Mouse (Mus musculus) adrenal gland, postnatal 14 days (tissue): ENCODE results near the gene Kcnk6. TPM values are rescaled to one million over a fixed set of nuclear protein-coding genes. Genes with fewer than 3 reads are reported as not detected.
"Not testable (repeated sequence)": the region's sequence is repeated elsewhere in the genome, so short reads cannot be mapped to it uniquely, and the experiment has no call there.

Experiments used
- DNase-seq: peaks from one replicate; pipeline ENCODE4 v3.0.0; 2021; ENCODE audit warnings: mixed read lengths
- total RNA-seq: library from RNA; stranded (reverse); gene quantifications from 2 replicates; pipeline ENCODE4 v1.2.3, GENCODE M21; 2021

Gene Kcnk6
- total RNA-seq, 1 experiment from 2014 or later = 3.0 TPM

DNA sequence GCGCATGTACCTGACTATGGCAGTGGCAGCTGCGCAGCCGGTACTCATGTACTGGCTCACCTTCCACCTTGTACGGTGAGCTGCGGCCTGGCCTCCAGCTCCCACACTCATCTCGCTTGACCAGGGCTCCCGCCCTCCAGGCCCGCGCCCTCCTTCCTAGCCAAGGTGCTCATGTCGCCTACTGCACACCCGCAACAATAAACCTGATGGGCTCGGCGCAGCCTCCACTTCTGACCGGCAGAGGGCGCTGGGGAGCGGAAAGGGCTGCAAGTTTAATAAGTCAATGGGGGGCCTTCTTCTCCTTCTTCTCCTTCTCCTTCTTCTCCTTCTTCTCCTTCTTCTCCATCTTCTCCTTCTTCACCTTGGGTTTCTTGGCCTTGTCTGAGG is 15.0 kb upstream of the Kcnk6 start:
- peak; percentile 89 for DNase-seq

DNA sequence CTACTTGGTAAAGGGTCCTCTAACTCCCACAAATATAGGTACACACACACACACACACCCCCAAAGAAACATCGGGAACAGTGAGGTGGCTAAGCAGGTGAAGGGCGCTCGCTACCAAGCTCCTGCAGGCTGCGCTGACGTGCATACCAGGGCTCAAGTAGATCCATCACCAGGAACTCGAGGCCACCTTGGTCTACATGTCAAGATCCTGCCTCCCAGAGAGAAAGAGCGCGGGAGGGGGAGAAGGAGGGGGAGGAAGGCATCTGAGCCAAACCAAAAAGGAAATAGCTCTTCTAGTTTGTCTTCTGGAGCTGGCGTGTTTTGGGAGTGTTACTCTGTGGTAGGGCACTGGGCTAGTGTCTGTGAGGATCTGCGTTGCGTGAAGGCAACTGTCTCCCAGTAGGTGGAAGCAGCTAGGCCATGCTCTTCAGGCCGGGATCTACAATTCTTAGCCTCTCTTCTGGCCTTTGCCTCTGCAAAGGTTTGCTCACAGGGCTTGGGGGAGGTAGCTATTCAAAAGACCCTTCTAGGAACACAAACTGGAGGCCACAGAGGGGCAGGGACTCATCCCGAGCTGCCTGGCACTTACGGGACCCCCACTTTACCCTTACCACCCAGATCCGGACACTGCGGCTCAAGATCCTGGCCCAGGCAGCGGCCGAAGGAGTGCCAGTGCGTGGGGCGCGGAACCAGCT is 14.5 kb upstream of the Kcnk6 start:
- DNase-seq = no peak

DNA sequence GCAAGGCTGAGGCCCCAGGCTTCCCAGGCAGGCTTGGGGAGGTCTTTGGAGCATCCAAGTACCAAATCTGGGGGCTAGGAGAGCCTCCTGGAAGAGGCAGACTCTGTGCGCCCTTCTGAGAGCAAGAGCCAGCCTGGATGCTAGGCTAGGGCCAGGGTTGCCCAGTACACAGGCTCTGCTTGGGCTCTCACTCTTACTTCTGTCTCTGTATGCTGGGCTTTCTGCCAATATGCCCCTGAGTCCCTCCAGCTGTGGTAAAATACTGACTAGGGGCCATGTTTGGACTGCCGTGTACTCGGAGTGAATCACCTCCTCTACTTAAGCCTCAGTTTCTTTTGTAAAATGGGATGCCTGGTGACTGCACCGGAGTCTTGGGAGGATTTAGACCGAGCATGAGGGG is 13.7 kb upstream of the Kcnk6 start:
- DNase-seq = no peak

DNA sequence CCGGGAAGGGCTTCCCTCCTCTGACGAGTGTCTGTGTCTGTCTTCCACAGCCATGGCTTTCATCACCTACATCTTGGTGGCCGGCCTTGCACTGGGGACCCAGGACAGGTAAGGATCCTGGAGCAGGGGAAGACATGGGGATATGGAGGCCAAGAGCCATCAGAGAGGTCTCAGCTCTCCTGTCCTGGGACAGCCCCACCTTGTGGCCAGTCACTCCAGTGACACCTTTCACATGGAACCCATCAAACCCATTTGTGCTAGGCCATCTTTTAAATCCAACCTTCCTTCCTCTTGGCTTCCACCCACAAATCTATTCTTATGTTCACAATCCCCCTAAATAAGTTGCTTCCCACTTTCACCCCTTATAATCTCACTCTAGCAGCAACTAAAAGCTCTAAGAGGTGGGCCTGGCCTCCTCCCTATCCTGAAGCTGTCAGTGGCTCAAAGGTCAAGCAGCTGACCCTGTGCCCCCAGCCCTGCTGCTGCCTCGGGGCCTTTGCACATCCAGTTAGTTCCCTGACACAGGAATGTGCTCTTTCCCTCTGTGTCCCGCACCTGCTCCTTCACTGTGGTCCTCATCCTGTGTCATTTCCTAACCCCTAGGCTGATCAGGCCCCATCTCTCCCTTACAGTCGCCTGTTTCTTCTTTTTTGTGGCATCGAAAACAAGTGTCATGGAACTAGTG is 12.6 kb upstream of the Kcnk6 start:
- peak; percentile 66 for DNase-seq

DNA sequence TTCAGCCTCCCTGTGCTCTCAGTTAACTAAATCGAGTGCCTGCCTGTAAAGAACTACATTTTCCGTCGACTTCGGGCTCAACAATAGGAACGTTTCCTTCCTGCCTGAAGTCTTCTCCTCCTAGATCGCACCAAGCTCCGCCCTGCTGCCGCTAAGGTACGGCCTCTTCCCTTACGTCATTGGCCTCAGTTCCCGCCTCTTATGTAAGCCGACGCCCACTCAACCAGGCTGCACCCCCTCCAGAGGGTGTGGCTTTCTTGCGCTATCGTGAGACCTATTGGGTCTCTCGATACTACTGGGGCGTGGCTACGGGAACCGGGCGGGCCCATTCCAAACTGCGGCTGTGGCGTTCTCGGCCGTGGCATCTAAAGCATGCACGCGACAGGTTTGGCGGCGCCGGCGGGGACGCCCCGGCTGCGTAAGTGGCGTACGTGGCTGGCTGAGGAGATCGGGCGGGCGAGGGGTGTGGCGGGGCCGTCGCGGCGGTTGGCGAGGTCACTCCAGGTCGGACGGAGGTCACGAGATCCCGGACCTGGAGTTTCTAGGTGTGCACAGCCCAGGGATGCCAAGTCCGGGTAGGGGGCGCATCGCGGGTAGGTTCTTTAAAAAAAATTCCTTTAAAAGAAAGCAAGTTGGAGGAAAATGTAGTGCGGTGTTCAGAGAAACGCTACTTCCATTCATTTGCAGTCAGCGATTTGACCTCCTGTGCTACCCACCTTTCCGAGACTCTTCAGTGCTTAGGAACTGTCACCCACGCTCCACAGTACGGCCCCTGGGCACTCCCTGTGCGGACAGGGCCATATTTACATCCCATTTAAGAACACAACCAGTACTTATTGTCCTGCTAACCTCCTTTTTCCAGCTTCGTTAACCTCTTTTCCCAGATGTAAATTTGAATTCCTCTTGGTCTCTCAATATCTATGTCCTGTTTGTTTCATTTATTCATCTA is 6.0 kb upstream of the Kcnk6 start, which contains the start of gene Yif1b:
Gene Yif1b, plus strand, starts transcription at position 311 of the 949 bp plus-strand sequence.
- DNase-seq = peak; percentile 98

DNA sequence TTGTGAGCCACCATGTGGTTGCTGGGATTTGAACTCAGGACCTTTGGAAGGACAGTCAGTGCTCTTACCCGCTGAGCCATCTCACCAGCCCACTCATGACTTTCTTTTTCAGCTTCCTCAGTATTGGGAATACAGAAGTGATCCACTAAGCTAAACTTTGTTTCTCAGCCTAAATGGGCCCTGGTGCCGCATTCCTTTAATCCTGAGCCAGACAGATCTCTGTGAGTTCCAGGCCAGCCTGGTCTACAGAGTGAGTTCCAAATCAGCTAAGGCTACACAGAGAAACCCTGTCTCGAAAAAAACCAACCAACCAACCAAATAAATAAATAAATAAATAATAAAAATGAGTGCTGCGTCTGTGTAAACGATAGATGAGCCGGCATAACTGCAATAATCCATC is 5.3 kb upstream of the Kcnk6 start:
- not testable (repeated sequence) for DNase-seq

DNA sequence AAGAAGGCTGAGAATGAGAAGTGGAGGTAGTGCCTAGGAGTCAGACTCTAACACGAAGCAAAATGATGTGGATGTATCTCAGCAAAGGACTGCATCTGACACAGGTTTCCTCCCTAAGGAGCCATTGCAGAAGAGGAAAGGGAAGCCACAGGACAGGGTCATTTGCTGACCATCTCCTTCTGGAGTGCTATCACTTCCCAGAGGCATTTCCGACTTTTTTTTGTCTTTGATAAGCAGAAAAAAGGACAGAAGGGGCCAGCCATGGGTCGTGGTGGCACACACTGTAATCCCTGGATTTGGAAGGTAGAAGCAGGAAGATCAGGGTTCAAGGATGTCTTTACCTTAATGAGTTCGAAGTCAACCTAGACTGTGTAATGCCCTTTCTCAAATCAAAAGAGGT is 4.3 kb upstream of the Kcnk6 start:
- no peak for DNase-seq

DNA sequence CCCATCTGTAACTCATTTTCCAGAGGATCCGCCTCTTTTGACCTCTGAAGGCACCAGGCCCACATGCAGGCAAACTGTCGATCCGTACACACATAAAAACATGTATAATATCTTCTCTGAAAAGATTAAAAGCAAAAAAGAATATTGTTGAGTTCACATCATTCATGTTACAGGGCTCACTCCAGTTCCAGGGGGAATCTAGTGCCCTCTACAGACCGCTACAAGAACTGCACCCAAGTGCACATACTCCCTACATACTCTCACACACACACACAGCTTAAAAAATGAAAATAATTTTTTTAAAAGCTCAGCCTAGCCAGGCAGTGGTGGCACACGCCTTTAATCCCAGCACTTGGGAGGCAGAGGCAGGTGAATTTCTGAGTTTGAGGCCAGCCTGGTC is 2.3 kb upstream of the Kcnk6 start:
- no peak for DNase-seq

DNA sequence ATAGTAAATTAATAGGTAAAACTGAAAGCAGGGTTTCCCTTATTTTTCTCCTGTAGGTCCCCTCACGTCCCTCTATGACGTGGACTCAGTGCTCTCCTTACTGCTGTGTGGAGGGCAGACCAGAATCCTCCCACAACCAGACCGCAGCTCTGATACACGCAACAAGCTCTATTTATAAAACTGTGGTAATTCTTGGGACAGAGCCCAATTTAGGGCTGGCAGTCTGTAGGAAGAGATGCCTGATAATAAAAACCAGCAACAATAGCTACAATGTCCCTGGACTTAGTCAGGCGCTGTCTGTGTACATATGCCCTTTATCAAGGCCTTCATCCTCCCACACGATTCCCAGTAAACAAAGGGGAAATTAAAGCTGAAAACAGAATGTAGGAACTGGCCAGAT is 1.4 kb upstream of the Kcnk6 start:
- DNase-seq = no peak

DNA sequence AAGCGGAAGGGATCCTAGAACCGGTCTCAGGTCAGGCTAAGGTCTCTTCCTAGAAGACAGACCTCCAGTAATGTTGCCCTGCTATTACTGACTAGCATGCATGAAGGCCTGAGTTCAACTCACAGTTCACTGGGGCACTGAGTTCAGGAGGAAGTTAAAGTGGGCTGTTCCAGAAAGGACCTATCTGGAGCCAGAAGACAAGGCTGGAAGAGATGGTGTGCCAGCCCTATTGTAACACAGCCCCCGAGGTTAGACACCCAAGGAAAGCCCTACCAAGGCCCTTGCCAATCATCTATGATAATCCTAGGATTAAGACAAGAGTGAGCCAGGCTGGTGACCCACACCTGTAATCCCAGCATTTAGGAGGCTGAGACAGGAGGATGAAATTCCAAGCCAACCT is 798 bp downstream of the Kcnk6 start:
- DNase-seq = no peak

DNA sequence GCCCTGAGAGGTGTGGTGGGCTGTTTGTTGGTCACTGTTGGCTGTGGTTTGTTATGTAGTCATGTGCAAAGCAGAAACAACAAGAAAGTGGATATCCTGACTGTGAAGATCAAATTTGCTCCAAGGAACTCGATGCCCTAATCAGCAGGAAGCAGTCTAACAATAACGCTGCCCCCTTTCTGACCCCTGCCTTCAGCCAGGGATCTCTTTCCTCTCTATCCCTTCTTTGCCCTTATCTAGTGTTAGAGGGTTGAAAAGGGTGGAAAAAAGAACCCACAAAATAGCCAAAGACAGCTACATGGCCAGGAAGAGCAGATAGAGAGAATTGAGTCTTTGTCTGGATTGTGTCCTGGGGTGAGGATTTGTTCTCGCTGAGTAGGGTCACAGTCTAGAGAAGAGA is 1.8 kb downstream of the Kcnk6 start:
- DNase-seq = no peak

DNA sequence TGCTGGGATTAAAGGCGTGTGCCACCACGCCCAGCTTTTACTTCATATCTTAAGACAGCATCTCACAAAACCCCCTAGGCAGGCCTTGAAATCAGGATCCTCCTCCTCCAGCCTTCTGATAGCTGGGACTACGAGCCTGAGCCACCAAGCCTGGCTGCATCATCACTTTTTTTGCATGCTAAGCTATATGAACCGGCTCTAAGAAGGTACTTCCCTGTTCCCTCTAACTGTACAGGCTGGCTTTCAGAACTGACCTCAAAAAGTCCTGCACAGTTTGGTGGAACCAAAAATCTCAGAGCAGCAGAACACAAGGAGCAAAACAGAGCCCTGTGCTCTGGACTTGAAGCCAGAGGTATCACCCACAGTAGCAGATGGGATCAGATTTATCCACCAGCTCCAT is 4.1 kb downstream of the Kcnk6 start:
- no peak for DNase-seq

DNA sequence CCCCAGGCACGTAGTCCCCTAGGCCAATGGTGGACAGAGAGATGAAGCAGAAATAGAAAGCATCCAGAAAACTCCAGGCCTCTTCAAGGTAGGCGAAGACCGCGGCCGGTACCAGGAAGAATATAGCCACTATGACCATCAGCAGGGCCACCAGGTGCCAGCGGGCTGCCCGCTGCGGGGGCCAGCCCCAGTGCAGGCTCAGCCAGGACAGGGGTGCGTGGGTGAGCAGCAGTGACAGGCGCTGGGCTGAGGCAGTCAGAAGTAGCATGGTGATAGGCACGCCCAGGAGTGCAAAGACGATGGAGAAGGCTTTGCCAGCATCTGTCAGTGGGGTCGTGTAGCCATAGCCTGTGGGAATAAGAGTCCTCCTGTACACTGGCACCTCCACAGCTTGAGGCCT is 6.8 kb downstream of the Kcnk6 start:
- DNase-seq = no peak

DNA sequence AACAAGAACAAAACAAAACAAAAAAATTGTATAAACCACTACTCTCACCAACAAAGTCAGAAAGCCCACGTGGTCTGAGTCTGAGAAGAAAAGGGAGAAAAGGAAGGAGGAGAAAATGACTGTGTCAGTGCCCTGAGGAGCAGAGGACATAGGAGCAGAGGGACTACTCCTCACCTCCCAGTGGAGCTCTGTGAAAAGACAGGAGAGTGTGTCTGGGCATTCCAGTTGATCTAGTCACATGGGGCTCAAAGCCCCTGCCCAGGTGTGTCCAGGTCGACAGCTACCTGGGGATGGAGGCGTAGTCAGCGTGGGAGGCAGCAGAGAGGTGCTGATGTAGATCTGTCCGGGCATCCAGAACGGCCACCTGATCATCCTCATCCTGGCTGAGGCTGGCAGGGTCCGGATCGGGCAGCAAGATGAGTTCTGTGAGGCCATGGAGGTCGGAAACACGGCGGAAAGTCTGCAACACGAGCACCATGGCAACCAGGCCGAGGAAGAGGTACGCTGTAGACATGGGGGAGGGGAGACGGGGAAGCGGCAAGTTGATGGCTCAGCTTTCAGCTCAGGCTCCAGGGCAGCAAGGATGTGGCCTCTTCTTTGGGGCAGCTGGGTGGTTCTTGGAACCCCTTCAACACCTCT is 7.4 kb downstream of the Kcnk6 start:
- DNase-seq = no peak

DNA sequence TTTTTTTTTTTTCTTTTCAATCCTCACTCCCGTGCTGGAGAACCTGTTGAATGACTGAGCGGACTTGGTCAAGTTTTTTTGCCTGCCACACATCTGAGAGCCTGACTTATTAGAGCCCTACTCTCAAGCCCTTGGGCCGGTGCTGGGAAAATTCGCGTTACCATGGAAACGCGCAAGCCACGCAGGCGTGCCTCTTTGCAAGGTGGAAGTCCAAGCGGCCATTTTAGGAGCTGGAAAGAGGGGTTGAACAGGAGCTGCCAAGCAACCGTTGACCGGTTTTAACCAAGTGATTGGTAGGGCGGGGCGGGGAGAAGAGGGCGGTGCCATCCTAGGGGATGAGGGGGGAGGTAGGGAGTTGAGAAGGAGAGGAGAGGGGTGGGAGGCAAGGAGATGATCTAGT is 17.5 kb downstream of the Kcnk6 start:
- DNase-seq = no peak

DNA sequence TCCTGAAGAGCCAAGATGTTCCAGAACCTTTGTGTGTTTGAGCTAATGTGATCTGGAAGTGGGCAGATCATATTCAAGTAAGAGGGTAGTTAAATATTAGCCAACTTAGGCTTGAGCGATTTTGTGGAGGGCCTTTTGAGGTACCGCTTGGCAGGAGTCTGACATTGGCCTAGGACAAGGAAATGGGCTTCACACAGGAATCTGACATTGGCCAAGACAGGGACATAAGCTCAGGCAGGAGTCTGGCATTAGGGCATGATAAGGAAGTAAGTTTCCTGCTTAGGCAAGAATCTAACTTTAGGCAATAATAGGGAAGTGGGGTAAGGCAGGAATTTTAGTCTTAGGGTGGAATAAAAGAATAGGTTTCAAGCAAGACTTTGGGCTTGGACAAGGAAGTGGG is 18.1 kb downstream of the Kcnk6 start:
- no peak for DNase-seq

DNA sequence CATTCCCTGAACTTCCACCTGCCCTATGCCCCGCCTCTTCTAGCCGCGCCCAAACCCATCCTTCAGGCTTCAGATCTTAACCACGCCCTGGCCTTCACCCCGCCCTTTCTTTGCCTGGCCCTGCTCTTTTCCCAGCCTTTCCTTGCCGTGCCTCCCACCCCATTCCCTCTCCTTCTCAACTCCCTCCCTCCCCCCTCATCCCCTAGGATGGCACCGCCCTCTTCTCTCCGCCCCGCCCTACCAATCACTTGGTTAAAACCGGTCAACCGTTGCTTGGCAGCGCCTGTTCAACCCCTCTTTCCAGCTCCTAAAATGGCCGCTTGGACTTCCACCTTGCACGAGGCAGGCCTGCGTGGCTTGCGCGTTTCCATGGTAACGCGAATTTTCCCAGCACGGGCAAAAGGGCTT is 18.6 kb downstream of the Kcnk6 start, which contains the start of gene Catsperg1:
Gene Catsperg1, minus strand, starts transcription at position 361 of the 408 bp plus-strand sequence.
- peak; percentile 15 for DNase-seq

DNA sequence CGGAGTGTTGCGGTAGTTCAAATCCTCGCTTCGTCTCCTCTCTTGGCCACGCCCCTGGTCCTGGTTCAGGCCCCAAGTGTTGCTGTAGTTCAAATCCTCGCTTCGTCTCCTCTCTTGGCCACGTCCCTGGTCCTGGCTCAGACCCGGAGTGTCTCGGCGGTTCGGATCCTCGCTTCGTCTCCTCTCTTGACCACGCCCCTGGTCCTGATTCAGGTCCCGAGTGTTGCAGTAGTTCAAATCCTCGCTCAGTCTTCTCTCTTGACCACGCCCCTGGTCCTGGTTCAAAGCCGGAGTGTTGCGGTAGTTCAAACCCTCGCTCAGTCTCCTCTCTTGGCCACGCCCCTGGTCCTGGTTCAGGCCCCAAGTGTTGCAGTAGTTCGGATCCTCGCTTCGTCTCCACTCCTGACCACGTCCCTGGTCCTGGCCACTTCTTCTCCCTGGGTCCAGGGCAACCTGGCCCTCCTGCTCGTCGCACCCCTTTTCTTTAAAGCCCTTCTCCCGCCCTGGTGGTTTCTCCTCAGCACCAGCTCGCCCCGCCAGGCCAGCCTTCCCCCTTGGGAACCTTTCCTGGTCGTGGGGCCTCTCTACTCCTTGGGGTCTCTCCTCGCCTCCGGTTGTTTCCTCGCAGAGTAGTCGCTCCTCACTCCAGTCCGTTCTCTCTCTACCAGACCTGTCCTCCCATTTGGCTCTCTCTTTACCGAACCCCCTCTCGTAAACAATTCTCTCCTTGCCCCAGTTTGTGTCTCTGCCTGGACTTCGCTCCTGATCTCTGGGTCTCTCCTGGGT is 19.3 kb downstream of the Kcnk6 start:
- not testable (repeated sequence) for DNase-seq

DNA sequence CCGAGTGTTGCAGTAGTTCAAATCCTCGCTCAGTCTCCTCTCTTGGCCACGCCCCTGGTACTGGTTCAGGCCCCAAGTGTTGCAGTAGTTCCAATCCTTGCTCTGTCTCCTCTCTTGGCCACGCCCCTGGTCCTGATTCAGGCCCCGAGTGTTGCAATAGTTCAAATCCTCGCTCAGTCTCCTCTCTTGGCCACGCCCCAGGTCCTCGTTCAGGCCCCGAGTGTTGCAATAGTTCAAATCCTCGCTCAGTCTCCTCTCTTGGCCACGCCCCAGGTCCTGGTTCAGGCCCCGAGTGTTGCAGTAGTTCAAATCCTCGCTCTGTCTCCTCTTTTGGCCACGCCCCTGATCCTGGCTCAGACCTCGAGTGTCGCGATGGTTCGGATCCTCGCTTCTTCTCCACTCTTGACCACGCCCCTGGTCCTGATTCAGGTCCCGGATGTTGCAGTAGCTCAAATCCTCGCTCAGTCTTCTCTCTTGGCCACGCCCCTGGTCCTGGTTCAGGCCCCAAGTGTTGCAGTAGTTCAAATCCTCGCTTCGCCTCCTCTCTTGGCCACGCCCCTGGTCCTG is 20.0 kb downstream of the Kcnk6 start:
- DNase-seq = peak; percentile 24

DNA sequence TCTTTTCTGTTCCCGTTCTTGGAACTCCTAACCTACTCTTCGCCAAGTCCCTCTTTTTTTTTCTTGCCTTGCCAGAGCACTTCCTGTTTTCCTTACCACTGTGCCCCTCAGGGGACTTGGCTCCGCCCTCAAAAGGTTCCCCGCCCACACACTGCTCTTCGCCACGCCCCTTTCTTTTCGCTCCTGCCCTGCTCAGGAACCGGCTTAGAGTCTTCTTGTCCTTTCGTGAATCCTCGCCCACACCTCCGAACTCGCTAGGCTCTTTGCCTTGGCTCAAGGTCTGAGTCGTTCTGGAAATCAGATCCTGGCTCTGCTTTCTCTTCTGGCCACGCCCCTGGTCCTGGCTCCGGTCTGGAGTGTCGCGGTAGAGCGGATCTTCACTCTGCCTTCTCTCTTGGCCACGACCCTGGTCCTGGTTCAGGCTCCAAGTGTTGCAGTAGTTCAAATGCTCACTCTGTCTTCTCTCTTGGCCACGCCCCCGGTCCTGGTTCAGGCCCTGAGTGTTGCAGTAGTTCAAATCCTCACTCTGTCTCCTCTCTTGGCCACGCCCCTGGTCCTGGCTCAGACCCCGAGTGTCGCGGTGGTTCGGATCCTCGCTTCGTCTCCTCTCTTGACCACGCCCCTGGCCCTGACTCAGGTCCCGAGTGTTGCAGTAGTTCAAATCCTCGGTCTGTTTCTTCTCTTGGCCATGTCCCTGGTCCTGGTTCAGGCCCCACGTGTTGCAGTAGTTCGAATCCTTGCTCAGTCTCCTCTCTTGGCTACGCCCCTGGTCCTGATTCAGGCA is 20.7 kb downstream of the Kcnk6 start:
- peak; percentile 91 for DNase-seq
